Mouse (Mus musculus): ENCODE data around the gene Elavl4. TPM values are rescaled to one million over a fixed set of nuclear protein-coding genes. Genes with fewer than 3 reads are reported as not detected.

Gene Elavl4
- polyA plus RNA-seq, 1 experiment from 2014 or later, result 308 TPM

- ATAC-seq, result peak; percentile 72
- Histone ChIP-seq H3K9me3 (replicated peaks; ENCODE audit: control insufficient read depth, low read length) (no peaks in the 10 kb centered on the region), H3K27me3 (replicated peaks; ENCODE audit: control insufficient read depth, insufficient read depth, low read length) (no peaks in the 10 kb centered on the region), H3K4me1 (ENCODE audit: control insufficient read depth, insufficient read depth, low read length) (peaks cover 23% of the 10 kb centered on the region; the same call in 1 of the 2 replicates), H3K4me3 (ENCODE audit: low read depth, low read length) (peak overlapping the region; percentile 55), H3K27ac (ENCODE audit: low read depth, low read length) (peak overlapping the region; percentile 95), H3K36me3 (ENCODE audit: control insufficient read depth, insufficient read depth, low read length) (no peaks in the 10 kb centered on the region), H3K4me2 (ENCODE audit: low read length) (peak overlapping the region; percentile 74), H3K9ac (ENCODE audit: low read length) (peak overlapping the region; percentile 91)
- 3% methylated on average over 15 of the region's 15 CpGs for WGBS
- DNase-seq (ENCODE audit: low spot score), result peak; percentile 95
Observed at GRCm38 (mm10) chr4:110285346-110286330, 66.1 kb downstream of the Elavl4 start.

DNA sequence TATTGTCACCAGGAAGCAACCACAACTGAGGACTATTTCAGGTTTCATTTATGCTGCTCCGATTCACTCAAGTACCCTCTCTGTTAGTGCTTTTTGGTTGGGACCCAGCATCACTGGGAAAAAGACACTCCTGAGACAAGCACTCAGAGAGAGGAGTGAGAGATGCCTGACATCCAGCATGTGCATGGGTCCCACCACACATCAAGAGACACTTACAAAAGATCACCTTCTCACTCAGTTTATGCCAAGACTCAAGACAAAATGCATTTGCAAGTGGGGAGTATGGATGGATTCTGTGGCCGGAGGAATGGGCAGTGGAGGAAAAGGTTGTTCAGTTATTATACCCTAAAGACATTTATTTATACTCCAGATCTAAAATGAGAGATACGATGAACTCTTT, 67.3 kb downstream of the Elavl4 start:
- peak overlapping the region; percentile 74 for H3K4me2 ChIP-seq (ENCODE audit: low read length)
- H3K9ac ChIP-seq (ENCODE audit: low read length), result peak overlapping the region; percentile 91
- H3K4me3 ChIP-seq (ENCODE audit: low read depth, low read length), result peak overlapping the region; percentile 55
- ATAC-seq, result no peak
- no peaks in the 10 kb centered on the region for H3K9me3 ChIP-seq (replicated peaks; ENCODE audit: control insufficient read depth, low read length)
- peak overlapping the region; percentile 95 for H3K27ac ChIP-seq (ENCODE audit: low read depth, low read length)
- peak; percentile 55 for DNase-seq (ENCODE audit: low spot score)
- 33% methylated on average over 3 of the region's 3 CpGs for whole genome bisulfite sequencing
- no peaks in the 10 kb centered on the region for H3K27me3 ChIP-seq (replicated peaks; ENCODE audit: control insufficient read depth, insufficient read depth, low read length)
- peaks cover 26% of the 10 kb centered on the region for H3K4me1 ChIP-seq (ENCODE audit: control insufficient read depth, insufficient read depth, low read length)
- H3K36me3 ChIP-seq (ENCODE audit: control insufficient read depth, insufficient read depth, low read length), result no peaks in the 10 kb centered on the region

GRCm38 (mm10) chr4:110270046-110270445, 81.7 kb downstream of the Elavl4 start:
- 67% methylated on average over 4 of the region's 4 CpGs for WGBS
- H3K4me3 ChIP-seq (ENCODE audit: low read depth, low read length), result no peak overlapping the region
- H3K36me3 ChIP-seq (ENCODE audit: control insufficient read depth, insufficient read depth, low read length), result peaks cover 16% of the 10 kb centered on the region
- ATAC-seq (no peak), DNase-seq (ENCODE audit: low spot score) (no peak)
- no peaks in the 10 kb centered on the region for H3K27me3 ChIP-seq (replicated peaks; ENCODE audit: control insufficient read depth, insufficient read depth, low read length)
- H3K27ac ChIP-seq (ENCODE audit: low read depth, low read length), result no peak overlapping the region
- H3K4me1 ChIP-seq (ENCODE audit: control insufficient read depth, insufficient read depth, low read length), result peaks cover 5% of the 10 kb centered on the region
- no peak overlapping the region for H3K9ac ChIP-seq (ENCODE audit: low read length)
- H3K4me2 ChIP-seq (ENCODE audit: low read length), result no peak overlapping the region
- no peaks in the 10 kb centered on the region for H3K9me3 ChIP-seq (replicated peaks; ENCODE audit: control insufficient read depth, low read length)

GRCm38 (mm10) chr4:110266804-110267575, 84.7 kb downstream of the Elavl4 start:
- 81% methylated on average over 9 of the region's 9 CpGs for WGBS
- no peak for DNase-seq (ENCODE audit: low spot score)
- Histone ChIP-seq H3K4me3 (ENCODE audit: low read depth, low read length) (no peak overlapping the region), H3K27ac (ENCODE audit: low read depth, low read length) (no peak overlapping the region), H3K4me1 (ENCODE audit: control insufficient read depth, insufficient read depth, low read length) (peaks cover 14% of the 10 kb centered on the region), H3K27me3 (replicated peaks; ENCODE audit: control insufficient read depth, insufficient read depth, low read length) (no peaks in the 10 kb centered on the region), H3K36me3 (ENCODE audit: control insufficient read depth, insufficient read depth, low read length) (peaks cover 11% of the 10 kb centered on the region), H3K9me3 (replicated peaks; ENCODE audit: control insufficient read depth, low read length) (no peaks in the 10 kb centered on the region), H3K9ac (ENCODE audit: low read length) (no peak overlapping the region), H3K4me2 (ENCODE audit: low read length) (no peak overlapping the region)
- ATAC-seq, result no peak

- no peak overlapping the region for H3K4me2 ChIP-seq (ENCODE audit: low read length)
- no peak overlapping the region for H3K27ac ChIP-seq (ENCODE audit: low read depth, low read length)
Observed at GRCm38 (mm10) chr4:110264345-110264943, 87.3 kb downstream of the Elavl4 start.

GRCm38 (mm10) chr4:110257360-110257759, 94.3 kb downstream of the Elavl4 start:
- Histone ChIP-seq H3K27ac (ENCODE audit: low read depth, low read length) (no peak overlapping the region), H3K9me3 (replicated peaks; ENCODE audit: control insufficient read depth, low read length) (no peaks in the 10 kb centered on the region), H3K4me1 (ENCODE audit: control insufficient read depth, insufficient read depth, low read length) (peaks cover 17% of the 10 kb centered on the region), H3K4me3 (ENCODE audit: low read depth, low read length) (no peak overlapping the region), H3K36me3 (ENCODE audit: control insufficient read depth, insufficient read depth, low read length) (no peaks in the 10 kb centered on the region), H3K9ac (ENCODE audit: low read length) (no peak overlapping the region), H3K27me3 (replicated peaks; ENCODE audit: control insufficient read depth, insufficient read depth, low read length) (no peaks in the 10 kb centered on the region), H3K4me2 (ENCODE audit: low read length) (no peak overlapping the region)
- WGBS, result 32% methylated on average over 3 of the region's 3 CpGs
- DNase-seq (ENCODE audit: low spot score) (peak; percentile 42), ATAC-seq (peak; percentile 74)

More at GRCm38 (mm10) chr4:110264345-110264943, 87.3 kb downstream of the Elavl4 start:
- Histone ChIP-seq H3K4me3 (ENCODE audit: low read depth, low read length) (no peak overlapping the region), H3K9ac (ENCODE audit: low read length) (no peak overlapping the region), H3K27me3 (replicated peaks; ENCODE audit: control insufficient read depth, insufficient read depth, low read length) (no peaks in the 10 kb centered on the region), H3K4me1 (ENCODE audit: control insufficient read depth, insufficient read depth, low read length) (peaks cover 14% of the 10 kb centered on the region), H3K9me3 (replicated peaks; ENCODE audit: control insufficient read depth, low read length) (no peaks in the 10 kb centered on the region), H3K36me3 (ENCODE audit: control insufficient read depth, insufficient read depth, low read length) (peaks cover 7% of the 10 kb centered on the region; the same call in 1 of the 2 replicates)
- DNase-seq (ENCODE audit: low spot score) (peak; percentile 65), ATAC-seq (peak; percentile 73)
- WGBS, result 46% methylated on average over 8 of the region's 8 CpGs

DNA sequence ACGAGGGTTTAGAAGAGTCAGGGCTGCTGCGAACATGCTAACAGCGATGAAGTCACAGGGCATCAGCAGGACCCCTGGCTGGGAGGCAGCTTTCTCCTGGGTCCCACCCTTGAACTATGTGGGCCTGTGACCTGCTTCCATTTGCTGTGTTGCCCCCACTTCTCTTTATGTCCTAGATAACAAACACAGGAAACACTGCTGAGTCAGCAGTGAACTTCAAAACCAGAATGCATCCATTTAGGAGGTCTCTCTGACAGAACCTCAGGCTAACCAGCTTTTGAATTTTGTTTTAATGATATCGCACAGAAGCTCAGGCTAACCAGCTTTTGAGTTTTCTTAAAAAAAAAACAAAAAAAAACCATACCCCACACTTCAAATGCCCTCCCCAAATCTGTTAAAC, 96.1 kb downstream of the Elavl4 start:
- DNase-seq (ENCODE audit: low spot score) (no peak), ATAC-seq (no peak)
- H3K4me2 ChIP-seq (ENCODE audit: low read length), result no peak overlapping the region
- no peak overlapping the region for H3K4me3 ChIP-seq (ENCODE audit: low read depth, low read length)
- no peaks in the 10 kb centered on the region for H3K27me3 ChIP-seq (replicated peaks; ENCODE audit: control insufficient read depth, insufficient read depth, low read length)
- H3K9me3 ChIP-seq (replicated peaks; ENCODE audit: control insufficient read depth, low read length), result no peaks in the 10 kb centered on the region
- no peak overlapping the region for H3K9ac ChIP-seq (ENCODE audit: low read length)
- no peak overlapping the region for H3K27ac ChIP-seq (ENCODE audit: low read depth, low read length)
- peaks cover 8% of the 10 kb centered on the region for H3K36me3 ChIP-seq (ENCODE audit: control insufficient read depth, insufficient read depth, low read length)
- WGBS, result 85% methylated on average over 4 of the region's 4 CpGs
- H3K4me1 ChIP-seq (ENCODE audit: control insufficient read depth, insufficient read depth, low read length), result peaks cover 17% of the 10 kb centered on the region

- H3K4me3 ChIP-seq (ENCODE audit: low read depth, low read length), result no peak overlapping the region
- no peaks in the 10 kb centered on the region for H3K9me3 ChIP-seq (replicated peaks; ENCODE audit: control insufficient read depth, low read length)
- ATAC-seq, result no peak
- H3K27ac ChIP-seq (ENCODE audit: low read depth, low read length), result no peak overlapping the region
- H3K4me2 ChIP-seq (ENCODE audit: low read length), result no peak overlapping the region
- peaks cover 51% of the 10 kb centered on the region for H3K36me3 ChIP-seq (ENCODE audit: control insufficient read depth, insufficient read depth, low read length)
- H3K27me3 ChIP-seq (replicated peaks; ENCODE audit: control insufficient read depth, insufficient read depth, low read length), result no peaks in the 10 kb centered on the region
- WGBS, result 68% methylated on average over 3 of the region's 3 CpGs
- no peaks in the 10 kb centered on the region for H3K4me1 ChIP-seq (ENCODE audit: control insufficient read depth, insufficient read depth, low read length)
- peak; percentile 17 for DNase-seq (ENCODE audit: low spot score)
- H3K9ac ChIP-seq (ENCODE audit: low read length), result no peak overlapping the region
Observed at GRCm38 (mm10) chr4:110250055-110250454, 101.7 kb downstream of the Elavl4 start.

Measured in forebrain, embryonic 14.5 days (tissue).